Comparison of ENCODE assay signal across 9 mouse cellular contexts in genomic region chr8:45381075-45381962, GRCm38 (mm10). TPM values are rescaled to one million over a fixed set of nuclear protein-coding genes. Genes with fewer than 3 reads are reported as not detected.
DNase-seq lines count a peak whose midpoint lies in the region; ATAC-seq lines count a peak whose summit lies in the region.
"Had no signal": no experiment of that assay in that cellular context is flagged by ENCODE, and none has a peak within 500 bp of the region (broad histone marks: within the 10 kb centered on the region; RNA-seq: fewer than 3 reads in every experiment).

No protein-coding gene starts in this region.

- DNase-seq in liver, embryonic 11.5 days (ENCODE audit: low spot score): no peak
- no peak for DNase-seq in liver
- DNase-seq in limb, embryonic 10.5 days (ENCODE audit: low spot score): peak; percentile 55
- DNase-seq in retina, embryonic 14.5 days (ENCODE audit: low spot score): peak; percentile 47
- no peak for DNase-seq in layer of hippocampus, adult 9-11 months
- no peak for DNase-seq in gastrocnemius, postnatal 14 days
- no peak for DNase-seq in adrenal gland, postnatal 4 days (ENCODE audit: low spot score in 2 of 2)

- no peak for ATAC-seq in liver, embryonic 11.5 days (replicated peaks; ENCODE audit: low FRiP score)
- ATAC-seq in embryonic facial prominence, embryonic 15.5 days (ENCODE audit: insufficient number of reproducible peaks, low FRiP score, low TSS enrichment, low read depth): no peak

- peak overlapping the region; percentile 35 for H3K4me3 ChIP-seq in liver, embryonic 11.5 days (ENCODE audit: low read depth, low read length)
- H3K4me3 ChIP-seq in embryonic facial prominence, embryonic 15.5 days (replicated peaks): peak overlapping the region; percentile 37
- H3K4me3 ChIP-seq in limb, embryonic 10.5 days: peak overlapping the region; percentile 58
- H3K4me3 ChIP-seq: megakaryocyte, embryonic 14.5 days had no signal

- no peak overlapping the region for H3K9ac ChIP-seq in liver, embryonic 11.5 days (ENCODE audit: low read depth, low read length)
- no peak overlapping the region for H3K9ac ChIP-seq in embryonic facial prominence, embryonic 15.5 days

- 3% methylated on average over 38 of the region's 38 CpGs for WGBS in liver, embryonic 11.5 days
- 3% methylated on average over 38 of the region's 38 CpGs for WGBS in embryonic facial prominence, embryonic 15.5 days
- 2% methylated on average over 38 of the region's 38 CpGs for WGBS in limb, embryonic 10.5 days

- H3K4me1 ChIP-seq in liver, embryonic 11.5 days (replicated peaks; ENCODE audit: control insufficient read depth, insufficient read depth, low read length): no peaks in the 10 kb centered on the region
- H3K4me1 ChIP-seq in embryonic facial prominence, embryonic 15.5 days: peaks cover 13% of the 10 kb centered on the region
- peaks cover 17% of the 10 kb centered on the region for H3K4me1 ChIP-seq in limb, embryonic 10.5 days
- H3K4me1 ChIP-seq: megakaryocyte, embryonic 14.5 days had no signal

- H3K27ac ChIP-seq in liver, embryonic 11.5 days (ENCODE audit: low read depth, low read length): no peak overlapping the region
- H3K27ac ChIP-seq in embryonic facial prominence, embryonic 15.5 days (replicated peaks): no peak overlapping the region
- peak overlapping the region; percentile 6 for H3K27ac ChIP-seq in limb, embryonic 10.5 days

- H3K36me3 ChIP-seq in liver, embryonic 11.5 days (ENCODE audit: control insufficient read depth, insufficient read depth, low read length): no peaks in the 10 kb centered on the region
- H3K36me3 ChIP-seq in embryonic facial prominence, embryonic 15.5 days: no peaks in the 10 kb centered on the region
- no peaks in the 10 kb centered on the region for H3K36me3 ChIP-seq in limb, embryonic 10.5 days

- intact Hi-C loops in gastrocnemius, postnatal 14 days (cut with DNase I; ENCODE audit: low total_unique reads): no loop called here

- peaks cover 9% of the 10 kb centered on the region for H3K27me3 ChIP-seq in liver, embryonic 11.5 days (replicated peaks; ENCODE audit: control insufficient read depth, insufficient read depth, low read length)
- H3K27me3 ChIP-seq in embryonic facial prominence, embryonic 15.5 days: peaks cover 12% of the 10 kb centered on the region; the same call in 1 of the 2 replicates
- H3K27me3 ChIP-seq in limb, embryonic 10.5 days (ENCODE audit: low read depth, poor library complexity, severe bottlenecking): peaks cover 22% of the 10 kb centered on the region

- H3K9me3 ChIP-seq in liver, embryonic 11.5 days (ENCODE audit: control insufficient read depth, low read length): no peaks in the 10 kb centered on the region
- no peaks in the 10 kb centered on the region for H3K9me3 ChIP-seq in embryonic facial prominence, embryonic 15.5 days (replicated peaks)
- no peaks in the 10 kb centered on the region for H3K9me3 ChIP-seq in limb, embryonic 10.5 days (replicated peaks)

- peak overlapping the region; percentile 66 for H3K4me2 ChIP-seq in liver, embryonic 11.5 days
- peak overlapping the region; percentile 70 for H3K4me2 ChIP-seq in embryonic facial prominence, embryonic 15.5 days (replicated peaks)

RNA-seq across cellular contexts. Expression of gene Fam149a, which starts 0.8 kb away (rescaled TPM):
- polyA plus RNA-seq in liver, embryonic 11.5 days (2014; fragmentation: Nextera tagmentation; extraction: Ambion mirVana): 5.1 and 5.7 TPM in 2 replicates
- polyA plus RNA-seq in embryonic facial prominence, embryonic 15.5 days (2015; fragmentation: Nextera tagmentation; extraction: Ambion mirVana): 13.9 and 15.7 TPM in 2 replicates
- 12.8 and 13.5 TPM in 2 replicates for polyA plus RNA-seq in limb, embryonic 10.5 days (2016; fragmentation: Nextera tagmentation; extraction: Ambion mirVana)
- 1 to 10 TPM; 3.2 to 3.7 TPM for total RNA-seq in gastrocnemius, postnatal 14 days (2021)
- total RNA-seq in adrenal gland, postnatal 4 days (2021): 10 to 100 TPM; 11.5 to 24.3 TPM

RNA-seq across cellular contexts. Expression of gene Tlr3, which starts 29.6 kb away (rescaled TPM):
- polyA plus RNA-seq in liver, embryonic 11.5 days (2014; fragmentation: Nextera tagmentation; extraction: Ambion mirVana): 0.71 and 1.0 TPM in 2 replicates
- polyA plus RNA-seq in embryonic facial prominence, embryonic 15.5 days (2015; fragmentation: Nextera tagmentation; extraction: Ambion mirVana): 2.0 and 2.6 TPM in 2 replicates
- 0.48 and 0.74 TPM in 2 replicates for polyA plus RNA-seq in limb, embryonic 10.5 days (2016; fragmentation: Nextera tagmentation; extraction: Ambion mirVana)
- total RNA-seq in gastrocnemius, postnatal 14 days (2021): 1 to 10 TPM; 2.4 to 3.5 TPM
- 10 to 100 TPM in 1 of 2 experiments, 1 to 10 TPM in 1; 9.7 to 10.7 TPM for total RNA-seq in adrenal gland, postnatal 4 days (2021)

RNA-seq across cellular contexts. Expression of gene Cyp4v3, which starts 48.3 kb away (rescaled TPM):
- polyA plus RNA-seq in liver, embryonic 11.5 days (2014; fragmentation: Nextera tagmentation; extraction: Ambion mirVana): 1.7 and 1.9 TPM in 2 replicates
- 2.4 and 2.9 TPM in 2 replicates for polyA plus RNA-seq in embryonic facial prominence, embryonic 15.5 days (2015; fragmentation: Nextera tagmentation; extraction: Ambion mirVana)
- polyA plus RNA-seq in limb, embryonic 10.5 days (2016; fragmentation: Nextera tagmentation; extraction: Ambion mirVana): 0.24 and 0.34 TPM in 2 replicates
- 1 to 10 TPM in 1 of 2 experiments, under 1 TPM in 1; 0.73 to 1.0 TPM for total RNA-seq in gastrocnemius, postnatal 14 days (2021)
- total RNA-seq in adrenal gland, postnatal 4 days (2021): 10 to 100 TPM; 10.4 to 12.7 TPM

Comparison
In these comparisons a context has a peak if more than half of its experiments do, and no peak if none do; other contexts are left out.
1. DNase-seq: peak in limb, embryonic 10.5 days (single experiment) and retina, embryonic 14.5 days (single experiment); none in liver, embryonic 11.5 days (single experiment), liver (single experiment), layer of hippocampus, adult 9-11 months (single experiment), gastrocnemius, postnatal 14 days (single experiment) and adrenal gland, postnatal 4 days (0 of 2).
2. Peak in every context shown above with its lines, with median percentiles within 50 percentile points of each other: H3K4me3 ChIP-seq.